Mouse (Mus musculus): ENCODE data around the gene Kcnc2. TPM values are rescaled to one million over a fixed set of nuclear protein-coding genes. Genes with fewer than 3 reads are reported as not detected.
A peak's percentile ranks its signal among the peaks of the same experiment; 100 is the strongest.

Gene Kcnc2
- total and polyA plus RNA-seq, 2 experiments from 2014 or later = 6.1 to 17.9 TPM

DNA sequence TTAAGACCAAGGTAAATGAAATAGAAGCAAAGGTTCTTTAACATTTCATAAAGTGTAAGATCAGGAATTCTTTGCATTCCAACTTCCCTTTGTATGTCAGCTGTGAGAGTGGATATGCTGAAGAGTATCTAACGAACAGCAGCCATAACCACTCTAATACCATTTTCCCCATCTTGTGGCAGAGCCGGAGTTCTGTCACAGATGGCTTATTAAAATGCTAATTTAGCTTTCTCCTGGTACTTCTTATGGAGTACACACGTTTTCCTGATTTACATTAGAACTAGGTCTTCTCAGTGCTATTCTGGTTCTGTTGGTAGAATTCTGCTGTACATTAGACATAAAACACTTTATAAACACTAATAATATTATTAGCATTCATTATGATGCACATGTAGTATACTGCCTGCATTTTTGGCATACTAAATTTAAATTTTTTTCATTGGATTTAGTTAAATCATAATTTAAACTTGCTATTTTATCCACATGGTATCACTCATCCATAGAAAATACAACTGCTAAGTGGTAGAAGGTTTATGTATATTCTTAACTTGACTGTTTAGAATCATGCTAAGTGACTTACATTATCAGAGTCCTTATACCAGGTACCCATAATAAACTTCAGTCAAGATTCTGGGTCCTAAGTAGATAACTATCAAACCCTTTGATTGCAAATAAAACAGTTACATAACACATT is 86.9 kb downstream of the Kcnc2 start:
- Histone ChIP-seq H3K4me3 (ENCODE audit: low read depth, low read length) (no peak overlapping the region), H3K27ac (ENCODE audit: low read depth, low read length) (no peak overlapping the region), H3K4me2 (ENCODE audit: low read depth) (no peak overlapping the region), H3K9me3 (ENCODE audit: low read length) (no peaks in the 10 kb centered on the region), H3K36me3 (ENCODE audit: insufficient read depth) (no peaks in the 10 kb centered on the region), H3K4me1 (ENCODE audit: insufficient read depth) (no peaks in the 10 kb centered on the region; the same call in 1 of the 2 replicates), H3K9ac (no peak overlapping the region), H3K27me3 (ENCODE audit: insufficient read depth, low read length) (no peaks in the 10 kb centered on the region)
- ATAC-seq (no peak), DNase-seq (no peak)
- no peak for TF ChIP-seq CTCF (IDR thresholded peaks at IDR 0.05; ENCODE audit: low read depth)
- WGBS = 9% methylated on average over 3 of the region's 3 CpGs

DNA sequence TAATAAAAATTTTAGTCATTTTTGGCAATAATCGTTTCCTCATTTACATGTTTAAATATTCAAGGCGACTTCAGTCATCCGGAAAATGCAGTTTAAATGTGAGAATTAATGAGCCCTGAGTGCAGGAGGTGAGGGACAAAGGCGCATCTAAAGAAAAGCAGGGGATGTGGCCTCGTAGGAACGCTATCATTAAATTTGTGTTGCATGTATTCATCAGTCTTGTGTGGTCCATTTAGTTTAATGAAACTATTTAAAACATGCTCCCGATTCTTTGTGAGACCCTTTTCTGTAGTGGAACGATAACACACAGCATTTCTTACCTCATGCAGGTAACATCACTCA is 87.4 kb downstream of the Kcnc2 start:
- Histone ChIP-seq H3K4me1 (ENCODE audit: insufficient read depth) (no peaks in the 10 kb centered on the region; the same call in 1 of the 2 replicates), H3K4me2 (ENCODE audit: low read depth) (no peak overlapping the region), H3K27me3 (ENCODE audit: insufficient read depth, low read length) (no peaks in the 10 kb centered on the region), H3K27ac (ENCODE audit: low read depth, low read length) (no peak overlapping the region), H3K36me3 (ENCODE audit: insufficient read depth) (no peaks in the 10 kb centered on the region), H3K9ac (no peak overlapping the region), H3K4me3 (ENCODE audit: low read depth, low read length) (no peak overlapping the region), H3K9me3 (ENCODE audit: low read length) (no peaks in the 10 kb centered on the region)
- no peak for TF ChIP-seq CTCF (IDR thresholded peaks at IDR 0.05; ENCODE audit: low read depth)
- DNase-seq (no peak), ATAC-seq (no peak)
- 17% methylated on average over 8 of the region's 8 CpGs for WGBS

DNA sequence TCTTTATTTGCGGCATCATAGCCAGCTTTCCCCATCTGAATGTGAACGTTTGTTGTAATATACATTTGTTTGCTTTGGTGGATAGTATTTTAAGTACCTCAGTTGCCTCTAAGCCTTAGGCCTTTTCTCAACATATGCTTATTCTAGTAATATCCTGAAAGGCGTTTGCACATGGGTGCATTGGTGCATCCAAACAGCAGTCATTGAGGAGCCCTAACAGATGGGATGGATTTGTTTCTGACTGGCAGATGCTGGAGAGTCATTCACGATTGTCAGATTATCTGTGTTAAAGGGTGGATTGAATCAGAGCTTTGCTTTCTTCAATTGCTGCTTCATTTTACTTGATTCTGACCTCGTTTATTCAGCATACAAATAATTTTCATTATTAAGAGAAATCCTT is 89.8 kb downstream of the Kcnc2 start:
- H3K4me1 ChIP-seq (ENCODE audit: insufficient read depth) = no peaks in the 10 kb centered on the region; the same call in 1 of the 2 replicates
- 53% methylated on average over 5 of the region's 5 CpGs for WGBS
- no peak overlapping the region for H3K9ac ChIP-seq
- ATAC-seq = no peak
- no peak overlapping the region for H3K27ac ChIP-seq (ENCODE audit: low read depth, low read length)
- DNase-seq = no peak
- no peaks in the 10 kb centered on the region for H3K27me3 ChIP-seq (ENCODE audit: insufficient read depth, low read length)
- H3K4me3 ChIP-seq (ENCODE audit: low read depth, low read length) = no peak overlapping the region
- TF ChIP-seq CTCF (IDR thresholded peaks at IDR 0.05; ENCODE audit: low read depth) = no peak
- no peaks in the 10 kb centered on the region for H3K9me3 ChIP-seq (ENCODE audit: low read length)
- H3K4me2 ChIP-seq (ENCODE audit: low read depth) = no peak overlapping the region
- H3K36me3 ChIP-seq (ENCODE audit: insufficient read depth) = no peaks in the 10 kb centered on the region

DNA sequence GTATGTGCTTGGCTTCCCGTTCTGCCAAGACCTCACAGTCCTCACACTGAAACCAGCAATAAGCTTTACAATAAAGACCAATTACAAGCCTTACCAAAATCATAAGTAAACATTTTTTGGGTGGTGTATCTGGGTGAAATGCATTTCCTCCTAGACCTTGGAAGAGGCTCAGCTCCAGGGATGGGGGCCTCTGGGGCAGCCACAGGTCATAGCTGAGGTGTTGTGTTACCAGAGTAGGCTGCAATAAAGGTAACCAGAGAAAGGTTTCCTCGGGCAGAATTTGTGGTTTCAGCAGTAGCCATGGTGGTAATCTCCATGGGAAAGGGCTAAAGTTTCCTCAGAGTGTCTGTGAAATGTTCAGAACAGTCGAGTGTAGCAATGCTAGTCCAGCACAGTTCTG is 97.4 kb downstream of the Kcnc2 start:
- Histone ChIP-seq H3K9me3 (ENCODE audit: low read length) (no peaks in the 10 kb centered on the region), H3K9ac (no peak overlapping the region), H3K4me3 (ENCODE audit: low read depth, low read length) (no peak overlapping the region), H3K27me3 (ENCODE audit: insufficient read depth, low read length) (no peaks in the 10 kb centered on the region), H3K36me3 (ENCODE audit: insufficient read depth) (no peaks in the 10 kb centered on the region), H3K4me2 (ENCODE audit: low read depth) (no peak overlapping the region), H3K4me1 (ENCODE audit: insufficient read depth) (no peaks in the 10 kb centered on the region), H3K27ac (ENCODE audit: low read depth, low read length) (no peak overlapping the region)
- no peak for TF ChIP-seq CTCF (IDR thresholded peaks at IDR 0.05; ENCODE audit: low read depth)
- no peak for DNase-seq
- ATAC-seq = no peak
- WGBS = 85% methylated on average over 3 of the region's 3 CpGs

DNA sequence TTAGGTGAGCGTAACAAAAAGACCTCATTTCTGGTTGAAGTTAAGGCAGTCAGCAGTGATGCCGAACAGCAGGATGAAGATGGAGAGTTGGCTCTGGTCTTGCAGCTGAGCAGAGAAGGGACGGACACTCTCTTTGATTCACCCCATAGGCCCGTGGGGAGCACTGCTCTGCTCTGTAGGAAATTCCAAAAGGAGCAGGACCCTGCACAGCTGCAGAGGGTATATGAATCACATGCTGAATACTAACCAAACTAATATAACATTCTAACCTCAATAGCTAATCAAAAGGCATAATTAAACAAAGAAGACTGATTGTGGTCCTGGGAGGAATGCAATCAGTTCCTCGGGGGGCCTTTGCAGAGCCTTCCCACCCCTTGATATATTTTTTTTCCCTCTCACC is 106.2 kb downstream of the Kcnc2 start:
- no peak for TF ChIP-seq CTCF (IDR thresholded peaks at IDR 0.05; ENCODE audit: low read depth)
- DNase-seq (no peak), ATAC-seq (peak; percentile 70)
- H3K4me1 ChIP-seq (ENCODE audit: insufficient read depth) = no peaks in the 10 kb centered on the region
- no peak overlapping the region for H3K9ac ChIP-seq
- H3K4me2 ChIP-seq (ENCODE audit: low read depth) = no peak overlapping the region
- WGBS = 73% methylated on average over 5 of the region's 5 CpGs
- no peaks in the 10 kb centered on the region for H3K9me3 ChIP-seq (ENCODE audit: low read length)
- H3K27ac ChIP-seq (ENCODE audit: low read depth, low read length) = no peak overlapping the region
- no peaks in the 10 kb centered on the region for H3K36me3 ChIP-seq (ENCODE audit: insufficient read depth)
- no peaks in the 10 kb centered on the region for H3K27me3 ChIP-seq (ENCODE audit: insufficient read depth, low read length)
- H3K4me3 ChIP-seq (ENCODE audit: low read depth, low read length) = no peak overlapping the region

DNA sequence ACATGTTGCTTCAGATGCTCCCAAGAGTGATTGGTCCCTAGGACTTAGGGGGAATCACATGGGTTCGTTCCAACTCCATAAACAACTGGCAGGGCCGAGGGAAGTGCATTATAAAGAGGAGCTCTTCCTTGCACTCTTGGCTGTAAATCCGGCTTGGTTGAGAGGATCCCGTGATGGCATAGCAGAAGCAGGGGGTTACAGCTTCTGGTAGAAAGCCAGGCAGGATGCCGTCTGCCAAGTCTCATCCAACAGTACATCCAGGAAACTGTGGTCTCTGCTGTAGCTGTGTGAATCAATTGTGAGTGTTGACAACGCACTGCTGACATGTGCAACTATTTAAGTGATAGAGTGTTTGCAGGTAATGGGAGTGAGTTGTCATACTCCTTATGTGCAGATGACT is 107.5 kb downstream of the Kcnc2 start:
- 64% methylated on average over 6 of the region's 6 CpGs for WGBS
- H3K9ac ChIP-seq = no peak overlapping the region
- TF ChIP-seq CTCF (IDR thresholded peaks at IDR 0.05; ENCODE audit: low read depth) = no peak

DNA sequence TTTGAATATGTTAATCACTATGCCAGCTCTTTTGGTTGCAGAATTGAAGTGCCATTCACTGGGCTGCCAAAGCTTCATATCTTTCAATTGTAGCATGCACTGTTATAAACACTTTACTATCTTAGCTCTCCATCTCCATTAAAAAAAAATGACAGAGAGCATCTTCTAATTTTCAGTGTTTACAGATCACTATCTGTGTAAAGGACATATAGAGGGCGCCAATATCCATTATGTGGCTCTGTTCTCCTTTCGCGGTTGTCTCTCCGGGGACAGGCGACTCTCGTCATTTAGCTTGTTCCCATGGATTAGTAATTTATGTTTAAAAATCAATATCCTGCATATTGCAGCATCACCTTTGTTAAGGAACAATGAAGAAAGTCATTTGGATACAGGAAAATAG is 109.7 kb downstream of the Kcnc2 start:
- TF ChIP-seq CTCF (IDR thresholded peaks at IDR 0.05; ENCODE audit: low read depth) = no peak
- DNase-seq (no peak), ATAC-seq (no peak)
- Histone ChIP-seq H3K27me3 (ENCODE audit: insufficient read depth, low read length) (no peaks in the 10 kb centered on the region), H3K27ac (ENCODE audit: low read depth, low read length) (no peak overlapping the region), H3K9me3 (ENCODE audit: low read length) (no peaks in the 10 kb centered on the region), H3K9ac (no peak overlapping the region), H3K4me1 (ENCODE audit: insufficient read depth) (no peaks in the 10 kb centered on the region), H3K4me3 (ENCODE audit: low read depth, low read length) (no peak overlapping the region), H3K36me3 (ENCODE audit: insufficient read depth) (no peaks in the 10 kb centered on the region), H3K4me2 (ENCODE audit: low read depth) (no peak overlapping the region)
- 91% methylated on average over 6 of the region's 6 CpGs for WGBS

More for the DNA sequence above, 107.5 kb downstream of the Kcnc2 start:
- no peak overlapping the region for H3K4me2 ChIP-seq (ENCODE audit: low read depth)
- no peaks in the 10 kb centered on the region for H3K4me1 ChIP-seq (ENCODE audit: insufficient read depth)
- no peak overlapping the region for H3K4me3 ChIP-seq (ENCODE audit: low read depth, low read length)
- H3K36me3 ChIP-seq (ENCODE audit: insufficient read depth) = no peaks in the 10 kb centered on the region
- no peaks in the 10 kb centered on the region for H3K27me3 ChIP-seq (ENCODE audit: insufficient read depth, low read length)
- ATAC-seq = peak; percentile 66
- DNase-seq = peak; percentile 33
- no peak overlapping the region for H3K27ac ChIP-seq (ENCODE audit: low read depth, low read length)
- H3K9me3 ChIP-seq (ENCODE audit: low read length) = no peaks in the 10 kb centered on the region
